Mouse (Mus musculus) brain, embryonic 14.5 days (tissue): ENCODE measurements around the gene Rpusd4.

Source experiments
- CTCF ChIP-seq: fragments of 200-500 bp; IDR thresholded peaks from 2 replicates; pipeline ENCODE4 v1.5.1; 2012; ENCODE audit warnings: inconsistent platforms, mild to moderate bottlenecking, moderate library complexity, borderline replicate concordance; ENCODE audit not compliant: insufficient read depth, insufficient read length; ENCODE audit errors: extremely low read depth
- POLR2A ChIP-seq: fragments of 200-500 bp; IDR thresholded peaks from 2 replicates; pipeline ENCODE4 v1.6.1; 2012; ENCODE audit warnings: mild to moderate bottlenecking, inconsistent platforms, borderline replicate concordance; ENCODE audit not compliant: poor library complexity, insufficient read depth, insufficient read length, severe bottlenecking; ENCODE audit errors: extremely low read depth

- TF ChIP-seq CTCF (no peak), POLR2A (no peak)
Observed at GRCm38 (mm10) chr9:35290916-35291315, 23.3 kb downstream of the Rpusd4 start.
